Mouse (Mus musculus) stomach, postnatal 0 days (tissue): ENCODE measurements around the gene Shisa8. TPM values are rescaled to one million over a fixed set of nuclear protein-coding genes. Genes with fewer than 3 reads are reported as not detected.

Experiments
- ATAC-seq: fragments of 200-750 bp; cut with Nextera tagmentation; 2 replicates; pipeline ENCODE4 v1.8.0; 2017; ENCODE audit not compliant: low FRiP score, low TSS enrichment
- DNase-seq: peaks from one replicate; pipeline ENCODE4 v3.0.0-alpha.2; 2016; ENCODE audit warnings: low spot score
- H3K27ac ChIP-seq: fragments of 300-500 bp; sonication (generic); replicated peaks from 2 replicates; pipeline ENCODE4 v1.5.1; 2014; ENCODE audit warnings: mild to moderate bottlenecking, control low read depth
- H3K27me3 ChIP-seq: fragments of 300-500 bp; sonication (generic); 2 replicates; pipeline ENCODE4 v1.6.1; 2014; ENCODE audit warnings: low read length; ENCODE audit not compliant: control insufficient read depth, insufficient read depth
- H3K36me3 ChIP-seq: fragments of 300-500 bp; sonication (generic); 2 replicates; pipeline ENCODE4 v1.6.1; 2014; ENCODE audit warnings: low read length, mixed read lengths; ENCODE audit not compliant: control insufficient read depth, insufficient read depth
- H3K4me1 ChIP-seq: fragments of 300-500 bp; sonication (generic); replicated peaks from 2 replicates; pipeline ENCODE4 v1.6.1; 2014; ENCODE audit warnings: antibody characterized with exemption; ENCODE audit not compliant: control insufficient read depth, insufficient read depth
- H3K4me2 ChIP-seq: fragments of 300-500 bp; sonication (generic); replicated peaks from 2 replicates; pipeline ENCODE4 v1.6.1; 2014; ENCODE audit warnings: low read depth, mild to moderate bottlenecking, control low read depth, moderate library complexity
- H3K4me3 ChIP-seq: fragments of 300-500 bp; sonication (generic); 2 replicates; pipeline ENCODE4 v1.5.1; 2014; ENCODE audit warnings: low read depth, low read length, control low read depth
- H3K9ac ChIP-seq: fragments of 300-500 bp; sonication (generic); 2 replicates; pipeline ENCODE4 v1.6.1; 2014; ENCODE audit warnings: mild to moderate bottlenecking, low read length, control low read depth, mixed read lengths
- H3K9me3 ChIP-seq: fragments of 300-500 bp; sonication (generic); 2 replicates; pipeline ENCODE4 v1.6.1; 2016; ENCODE audit warnings: low read length; ENCODE audit not compliant: control insufficient read depth
- CTCF ChIP-seq: IDR thresholded peaks from 2 replicates; pipeline ENCODE4 v1.5.1; 2016; ENCODE audit warnings: antibody characterized with exemption, low read depth, mild to moderate bottlenecking, moderate library complexity
- EP300 ChIP-seq: optimal IDR thresholded peaks from 2 replicates; pipeline ENCODE3; 2016; ENCODE audit warnings: antibody characterized with exemption
- WGBS: fragments of 180-500 bp; shearing (Covaris S2); extraction: QIAGEN DNeasy Blood & Tissue Kit; methylation state at CpG from one replicate; pipeline ENCODE4 v1.1.7; 2014; 5-methylcytosine and 5-hydroxymethylcytosine counted together
- polyA plus RNA-seq: library from polyadenylated mRNA; unstranded; fragments of >200 nt; fragmentation: Nextera tagmentation; extraction: Ambion mirVana; gene quantifications from 2 replicates; pipeline ENCODE4 v1.2.1, GENCODE M21; 2015

The Shisa8 gene
- polyA plus RNA-seq, 1 experiment from 2014 or later = 0.06 TPM

DNA sequence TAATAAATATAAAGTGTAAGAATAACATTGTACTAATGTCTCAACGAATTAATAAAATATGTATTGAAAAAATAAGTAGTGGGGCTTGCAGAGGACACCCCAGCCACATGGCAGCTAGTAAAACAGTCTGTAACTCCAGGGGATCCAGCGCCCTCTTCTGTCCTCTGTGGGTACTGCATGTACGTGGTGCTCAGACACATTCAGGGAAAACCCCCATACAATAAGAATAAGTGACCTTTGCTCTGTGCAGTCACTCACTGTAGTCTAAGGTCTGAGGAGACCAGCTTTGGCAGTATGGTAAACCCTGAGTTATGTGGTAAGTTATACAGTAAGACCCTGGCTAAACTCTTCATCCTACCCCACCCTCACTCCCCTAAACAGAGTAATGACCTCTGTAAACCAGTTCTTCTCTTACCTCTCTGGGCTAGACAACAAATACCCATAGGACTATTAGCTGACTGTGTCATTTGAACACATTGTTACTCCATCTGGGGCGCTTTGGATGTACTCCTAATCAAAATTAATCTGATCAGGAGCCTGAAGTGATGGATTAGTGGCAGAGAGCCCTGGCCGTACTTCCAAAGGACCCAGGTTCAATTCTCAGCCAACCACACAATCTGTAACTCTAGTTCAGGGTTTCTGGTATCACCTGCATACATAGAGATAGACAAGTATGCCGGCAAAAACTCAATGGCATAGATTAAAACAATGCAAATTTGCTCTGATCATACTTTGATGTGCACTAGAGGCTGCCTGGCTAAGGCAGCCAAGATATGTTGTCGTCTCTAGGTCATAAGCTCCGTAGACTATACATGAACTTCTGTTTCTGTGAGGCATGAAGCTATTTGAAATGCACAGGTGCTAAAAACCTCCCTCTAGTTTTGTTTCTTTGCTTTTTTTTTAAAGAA lies 47.0 kb downstream of the Shisa8 start:
- no peak overlapping the region for H3K9ac ChIP-seq
- 42% methylated on average over 8 of the region's 8 CpGs for WGBS
- H3K36me3 ChIP-seq = peaks cover 6% of the 10 kb centered on the region; the same call in 1 of the 2 replicates
- H3K4me2 ChIP-seq = no peak overlapping the region
- ATAC-seq = peak; percentile 73
- H3K27me3 ChIP-seq = no peaks in the 10 kb centered on the region
- DNase-seq = peak; percentile 93
- H3K9me3 ChIP-seq = no peaks in the 10 kb centered on the region
- TF ChIP-seq EP300 (no peak), CTCF (peak; percentile 93)
- H3K4me3 ChIP-seq = no peak overlapping the region
- H3K4me1 ChIP-seq = peaks cover 12% of the 10 kb centered on the region
- H3K27ac ChIP-seq = peak overlapping the region; percentile 88

DNA sequence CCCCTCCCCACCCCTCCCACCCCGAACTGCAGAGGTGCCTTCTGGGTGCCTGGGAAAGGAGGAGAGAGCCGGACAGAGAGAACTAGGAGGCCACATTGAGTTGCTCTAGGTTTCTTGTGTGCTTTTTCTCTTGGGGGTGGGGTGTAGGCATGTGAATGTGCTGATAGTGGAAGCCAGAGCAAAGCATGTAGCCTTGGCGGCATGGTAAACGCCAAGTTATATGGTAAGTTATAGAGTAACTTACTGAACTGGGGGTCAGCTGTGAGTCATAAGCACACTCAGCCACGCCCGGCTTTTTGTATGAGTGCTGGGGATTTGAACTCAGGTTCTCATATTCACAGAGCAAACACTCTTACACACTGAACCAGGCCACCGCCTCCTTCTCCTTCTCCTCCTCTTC lies 48.1 kb downstream of the Shisa8 start:
- H3K36me3 ChIP-seq = no peaks in the 10 kb centered on the region
- no peak overlapping the region for H3K4me2 ChIP-seq
- DNase-seq = peak; percentile 68
- H3K4me3 ChIP-seq = no peak overlapping the region
- 46% methylated on average over 7 of the region's 7 CpGs for WGBS
- TF ChIP-seq EP300 = no peak
- no peak for TF ChIP-seq CTCF
- H3K27ac ChIP-seq = peak overlapping the region; percentile 84
- H3K9me3 ChIP-seq = no peaks in the 10 kb centered on the region
- no peaks in the 10 kb centered on the region for H3K27me3 ChIP-seq
- peaks cover 14% of the 10 kb centered on the region for H3K4me1 ChIP-seq
- no peak overlapping the region for H3K9ac ChIP-seq
- peak; percentile 71 for ATAC-seq

DNA sequence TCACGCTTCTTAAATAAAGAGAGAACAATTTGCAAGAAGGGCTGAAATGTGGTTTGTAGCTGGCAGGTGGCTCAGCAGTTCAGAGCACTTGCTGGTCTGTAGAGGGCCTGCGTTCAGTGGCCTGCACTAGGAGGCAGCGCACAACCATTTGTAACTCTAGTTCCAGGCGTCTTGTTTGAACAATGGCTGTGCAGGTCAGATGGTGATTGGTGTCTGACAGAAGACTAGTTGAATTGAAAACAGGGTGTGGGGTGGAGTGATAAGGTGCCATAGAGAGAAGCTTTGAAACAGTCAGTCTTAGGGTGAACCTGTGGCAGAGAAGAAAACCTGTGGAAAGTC lies 48.6 kb downstream of the Shisa8 start:
- Histone ChIP-seq H3K27ac (peak overlapping the region; percentile 84), H3K9ac (no peak overlapping the region), H3K9me3 (no peaks in the 10 kb centered on the region), H3K27me3 (no peaks in the 10 kb centered on the region), H3K4me3 (no peak overlapping the region), H3K4me2 (no peak overlapping the region; the same call in 1 of the 2 replicates), H3K4me1 (peaks cover 14% of the 10 kb centered on the region), H3K36me3 (no peaks in the 10 kb centered on the region)
- peak; percentile 30 for TF ChIP-seq CTCF
- TF ChIP-seq EP300 = no peak
- DNase-seq = peak; percentile 54
- 34% methylated on average over 4 of the region's 4 CpGs for WGBS
- ATAC-seq = peak; percentile 38

DNA sequence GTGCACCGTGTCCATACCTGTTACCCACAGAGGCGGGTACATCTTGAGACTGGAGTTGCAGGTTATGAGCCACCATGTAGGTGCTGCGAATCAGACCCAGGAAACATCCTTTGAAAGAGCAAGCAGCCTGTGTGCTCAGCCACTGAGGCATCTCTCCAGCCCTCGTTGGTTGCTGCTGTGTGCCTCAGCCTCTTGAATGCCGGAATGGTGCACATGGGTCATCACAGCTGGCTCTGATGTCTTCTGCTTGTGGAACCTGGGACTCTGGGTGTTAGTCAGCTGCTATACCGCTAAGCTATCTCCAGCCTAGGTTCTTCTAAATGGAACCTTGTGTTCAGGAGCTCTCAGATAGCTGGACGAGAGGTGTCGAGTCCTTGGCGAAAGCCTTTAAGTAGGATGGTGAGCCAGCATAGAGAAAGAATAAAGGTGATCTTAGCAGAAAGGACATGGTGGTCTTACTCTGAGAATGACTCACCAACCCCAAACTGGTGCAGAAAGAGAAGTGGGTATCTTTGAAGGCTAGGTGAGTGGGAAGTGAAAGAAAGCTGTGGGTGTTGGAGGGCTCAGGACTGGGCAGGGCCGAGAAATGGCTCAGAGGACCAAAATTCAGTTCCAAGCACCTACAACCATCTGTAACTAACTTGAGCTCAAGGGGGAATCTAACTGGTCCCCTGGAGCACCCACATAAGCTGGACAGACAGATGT lies 49.1 kb downstream of the Shisa8 start:
- Histone ChIP-seq H3K9me3 (no peaks in the 10 kb centered on the region), H3K9ac (no peak overlapping the region), H3K27ac (peak overlapping the region; percentile 84), H3K36me3 (no peaks in the 10 kb centered on the region), H3K27me3 (no peaks in the 10 kb centered on the region), H3K4me2 (no peak overlapping the region; the same call in 1 of the 2 replicates), H3K4me1 (peaks cover 16% of the 10 kb centered on the region), H3K4me3 (no peak overlapping the region)
- TF ChIP-seq EP300 = no peak
- no peak for TF ChIP-seq CTCF
- DNase-seq = no peak
- no peak for ATAC-seq
- 68% methylated on average over 10 of the region's 10 CpGs for WGBS

DNA sequence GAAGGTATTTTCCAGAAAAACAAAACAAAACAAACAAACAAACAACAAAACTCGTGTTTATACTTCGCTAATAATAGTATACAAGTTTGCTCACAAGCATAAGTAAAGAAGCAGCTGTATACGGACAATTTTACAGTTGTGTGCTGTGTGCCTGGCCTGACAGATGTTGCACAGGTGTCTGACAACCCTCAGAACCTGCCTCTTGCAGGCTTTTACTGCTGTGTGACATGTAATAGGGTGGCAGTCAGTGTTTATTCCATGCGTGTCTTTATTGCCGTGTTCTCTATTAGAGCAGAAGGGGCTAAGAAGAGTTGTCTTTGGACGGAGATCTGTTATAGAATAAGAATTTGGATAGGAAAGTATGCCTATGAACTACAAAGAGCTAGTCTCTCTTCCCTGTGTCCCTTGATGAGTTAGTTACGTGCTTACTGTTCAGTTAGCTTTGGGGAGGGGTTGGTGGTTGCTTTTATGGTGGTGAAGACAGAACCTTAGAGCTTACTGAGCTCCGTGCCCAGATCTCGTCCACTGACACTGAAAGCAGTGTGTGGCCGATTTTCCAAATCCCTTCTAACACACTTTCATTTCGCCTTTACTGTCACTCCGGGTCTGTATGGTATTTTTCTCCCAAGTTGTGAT lies 50.5 kb downstream of the Shisa8 start:
- Histone ChIP-seq H3K27ac (peak overlapping the region; percentile 24; the same call in 1 of the 2 replicates), H3K9ac (no peak overlapping the region), H3K27me3 (no peaks in the 10 kb centered on the region), H3K4me1 (peaks cover 20% of the 10 kb centered on the region), H3K4me3 (no peak overlapping the region), H3K4me2 (no peak overlapping the region), H3K9me3 (no peaks in the 10 kb centered on the region), H3K36me3 (no peaks in the 10 kb centered on the region)
- ATAC-seq = no peak
- 83% methylated on average over 12 of the region's 12 CpGs for WGBS
- no peak for DNase-seq
- no peak for TF ChIP-seq EP300
